Mouse (Mus musculus) granulocyte monocyte progenitor cell, adult 5-6 weeks (primary cell): ENCODE measurements around the gene Rgs8. TPM values are rescaled to one million over a fixed set of nuclear protein-coding genes. Genes with fewer than 3 reads are reported as not detected.

ENCODE experiments used
- ATAC-seq: replicated peaks from 2 replicates; pipeline ENCODE4 v1.8.0; 2016; ENCODE audit warnings: mild to moderate bottlenecking, moderate TSS enrichment, inconsistent platforms; ENCODE audit not compliant: poor library complexity, severe bottlenecking
- total RNA-seq, 2 experiments: library from RNA; stranded (forward) in 1 of 2; stranded (reverse) in 1 of 2; fragments of 200-712, 200-1000 nt in 1 of 2; fragments of >200 nt in 1 of 2; fragmentation: Nextera tagmentation in 1 of 2; gene quantifications; 2 replicates each; pipeline ENCODE4 v1.2.3; 2014 to 2017

Rgs8 gene
- total RNA-seq, 2 experiments from 2014 or later = 0.34 to 1.3 TPM

DNA sequence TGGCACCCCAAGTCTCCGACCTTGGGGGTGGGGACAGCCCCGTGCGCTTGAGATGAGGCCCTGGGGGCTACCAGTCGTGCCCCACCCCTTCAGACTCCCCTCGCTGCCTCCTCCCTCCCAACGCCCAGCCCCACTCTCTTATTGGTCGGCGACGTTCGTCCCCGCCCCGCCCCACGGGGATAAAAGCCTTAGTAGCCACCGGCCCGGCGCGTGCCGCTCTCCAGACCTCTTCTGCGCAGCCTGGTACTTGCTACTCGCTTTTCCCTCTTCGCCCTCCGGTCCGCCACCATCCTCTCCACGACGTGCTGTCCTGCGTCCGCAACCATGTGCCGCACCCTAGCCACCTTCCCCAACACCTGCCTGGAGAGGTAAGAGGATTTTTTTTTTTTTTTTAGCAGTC lies 87.3 kb downstream of the Rgs8 start, which contains the start of gene Rgs16:
Gene Rgs16, plus strand, starts transcription at position 205 of the 400 bp plus-strand sequence.
- peak; percentile 78 for ATAC-seq

DNA sequence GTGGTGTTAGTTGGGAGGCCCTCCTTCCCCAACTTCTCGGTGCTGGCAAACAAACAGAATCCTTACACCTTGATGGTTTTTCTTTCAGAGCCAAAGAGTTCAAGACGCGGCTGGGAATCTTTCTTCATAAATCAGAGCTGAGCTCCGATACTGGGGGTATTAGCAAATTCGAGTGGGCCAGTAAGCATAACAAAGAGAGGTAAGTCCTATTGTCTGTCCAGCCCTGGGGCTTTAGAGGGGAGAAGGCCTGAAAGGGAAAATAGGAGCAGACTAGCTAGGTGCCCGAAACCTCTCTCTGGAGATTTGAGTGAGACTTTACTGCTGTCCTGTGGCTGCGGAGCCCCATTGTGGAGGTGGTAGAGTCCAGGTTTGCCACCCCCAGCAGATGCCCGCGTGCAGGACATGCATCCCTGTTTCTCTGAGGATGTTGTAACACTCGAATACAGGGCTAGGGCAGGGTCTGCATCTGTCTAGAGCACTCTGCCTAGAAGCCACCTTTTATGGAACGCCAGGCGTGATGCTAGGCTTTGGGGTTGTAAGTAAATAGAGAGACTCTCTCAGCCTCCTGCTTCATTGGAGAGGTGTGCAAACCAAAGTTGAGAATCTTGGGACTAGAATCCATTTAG lies 88.1 kb downstream of the Rgs8 start:
- ATAC-seq = no peak

DNA sequence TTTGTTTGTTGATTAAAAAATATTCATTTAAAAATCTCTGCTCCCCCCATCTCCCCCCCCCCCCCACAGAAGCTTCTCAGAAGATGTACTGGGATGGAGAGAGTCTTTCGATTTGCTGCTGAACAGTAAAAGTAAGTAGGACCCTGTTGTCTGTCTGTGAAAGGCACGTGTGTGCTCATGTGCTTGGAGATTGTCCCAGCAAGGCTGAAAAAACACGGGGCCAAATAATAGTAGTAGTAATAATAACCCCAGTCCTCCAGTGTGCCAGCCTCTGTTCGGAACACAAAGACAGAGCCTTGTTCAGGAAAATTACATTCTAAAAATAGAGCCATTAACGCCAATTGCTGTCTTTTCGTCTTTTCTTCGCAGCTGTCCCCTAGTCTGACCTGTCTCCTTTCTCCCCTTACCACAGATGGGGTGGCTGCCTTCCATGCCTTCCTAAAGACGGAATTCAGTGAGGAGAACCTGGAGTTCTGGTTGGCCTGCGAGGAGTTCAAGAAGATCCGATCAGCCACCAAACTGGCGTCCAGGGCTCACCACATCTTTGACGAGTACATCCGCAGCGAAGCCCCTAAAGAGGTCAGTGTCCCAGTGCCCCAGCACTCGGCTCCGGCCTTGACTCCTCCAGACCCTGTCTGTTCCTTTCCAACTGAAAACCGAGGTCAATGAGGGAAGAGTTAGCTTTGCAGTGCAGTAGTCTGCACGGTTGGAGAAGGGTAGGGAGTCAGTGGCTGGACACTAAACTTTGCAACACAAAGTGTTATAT lies 88.9 kb downstream of the Rgs8 start:
- ATAC-seq = no peak

DNA sequence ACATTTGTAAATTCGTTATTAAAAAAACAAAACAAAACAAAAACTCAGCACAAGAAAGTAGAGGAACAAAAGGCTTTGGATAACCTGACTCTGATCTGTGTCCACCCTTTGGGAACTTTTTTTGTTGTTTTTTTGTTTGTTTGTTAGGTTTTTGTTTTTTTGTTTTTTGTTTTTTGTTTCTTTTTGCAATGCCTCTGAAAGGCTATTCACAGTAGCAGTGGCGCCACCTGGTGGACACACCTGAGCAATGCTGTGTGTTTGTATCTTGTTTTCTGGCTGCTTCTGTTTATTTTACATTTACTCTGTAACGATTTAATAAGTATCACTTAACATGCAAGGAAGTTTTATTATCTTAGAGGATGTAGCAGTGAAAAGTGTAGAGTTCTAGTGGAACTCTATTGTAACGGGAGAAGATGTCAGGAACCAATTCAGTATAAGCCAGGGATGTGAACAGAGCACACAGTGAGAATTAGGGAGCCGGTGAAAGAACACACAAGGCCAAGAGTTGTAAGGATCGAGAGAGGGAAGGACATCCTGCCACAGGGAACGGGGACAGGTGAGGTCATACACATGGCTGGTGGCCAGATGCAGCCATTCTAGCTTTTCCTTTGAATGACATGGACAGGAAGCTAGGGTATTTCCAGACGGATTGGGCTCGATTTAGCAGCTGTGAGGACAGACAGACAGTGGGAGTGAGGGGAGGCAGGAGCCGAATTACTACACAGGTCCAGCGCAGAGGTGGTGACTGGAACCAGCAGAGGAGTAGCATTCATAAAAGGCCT lies 89.7 kb downstream of the Rgs8 start:
- no peak for ATAC-seq

DNA sequence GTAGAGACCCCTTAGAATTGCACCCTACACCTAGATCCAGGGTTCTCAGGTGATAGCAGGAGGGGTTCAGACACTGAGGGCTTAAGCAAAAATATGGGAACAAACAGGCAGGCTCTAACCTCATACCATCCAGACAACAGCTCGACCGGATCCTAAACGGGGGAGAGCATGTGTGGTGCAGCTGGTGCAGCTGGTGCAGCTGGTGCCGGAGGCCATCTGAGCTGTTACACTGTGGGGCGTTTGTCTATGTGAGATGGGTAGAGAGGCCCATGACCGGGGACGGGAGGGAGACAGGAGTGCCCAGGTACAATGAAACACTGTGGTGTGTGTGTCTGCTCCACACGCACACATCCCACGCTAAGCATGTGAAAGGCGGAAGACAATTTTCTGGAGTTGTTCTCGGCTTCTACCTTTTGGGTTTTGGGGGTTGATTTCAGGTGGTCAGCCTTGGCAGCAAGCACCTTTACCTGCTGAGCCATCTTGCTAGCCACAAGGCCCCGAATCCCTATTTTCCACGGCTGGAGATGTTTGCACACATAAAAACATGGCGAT lies 93.4 kb downstream of the Rgs8 start:
- no peak for ATAC-seq

DNA sequence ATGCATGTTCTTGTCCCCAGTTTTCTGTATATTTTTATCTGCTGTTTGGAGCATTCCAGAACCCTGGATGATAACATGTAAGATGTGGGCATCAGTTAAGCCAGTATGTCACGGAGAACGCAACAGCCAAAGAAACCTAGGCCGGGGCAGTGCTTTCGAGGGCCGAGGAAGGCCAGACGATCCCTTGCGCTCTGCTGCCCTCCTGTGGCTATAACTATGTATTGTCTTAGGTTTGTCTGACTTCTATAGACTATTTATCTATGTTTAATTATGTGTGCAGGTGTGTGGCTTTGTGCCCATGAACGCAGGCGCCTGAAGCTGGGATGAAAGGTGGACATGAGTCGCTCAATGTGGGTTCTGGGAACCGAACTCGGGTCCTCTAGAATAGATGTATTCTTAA lies 93.9 kb downstream of the Rgs8 start:
- peak; percentile 43 for ATAC-seq

DNA sequence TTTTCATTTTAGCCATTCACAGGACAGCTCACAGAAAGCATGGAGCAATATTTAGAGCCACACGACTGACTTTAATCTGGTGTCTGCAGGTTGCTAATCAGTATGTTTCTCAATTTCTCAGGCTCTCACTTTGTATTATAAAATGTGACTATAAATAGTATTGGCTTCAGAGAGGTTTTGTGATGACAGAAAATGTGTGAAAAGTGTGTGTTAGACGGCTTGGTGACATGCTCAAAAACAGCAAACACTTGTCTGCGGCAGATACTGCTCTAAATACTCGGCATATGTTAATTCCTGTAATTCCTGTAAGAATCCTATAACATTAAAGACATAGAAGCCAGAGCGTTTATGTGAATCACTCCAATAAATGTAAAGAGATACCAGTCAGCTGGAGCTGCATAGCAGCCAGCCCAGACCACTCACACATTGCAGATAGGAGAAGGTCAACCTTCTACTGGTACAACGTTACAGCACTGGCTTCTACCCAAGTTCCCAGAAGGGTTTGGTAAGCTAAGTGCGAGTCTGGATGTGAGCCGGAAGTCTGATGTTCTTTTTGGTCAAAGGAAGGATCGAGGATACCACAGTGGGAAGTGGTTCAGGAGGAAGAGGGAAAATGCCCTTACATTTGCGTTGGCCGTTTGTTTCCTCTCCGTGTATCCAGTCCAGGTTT lies 95.2 kb downstream of the Rgs8 start:
- 0 out of 2 replicates have a peak, but pooled peaks have one; percentile 2 for ATAC-seq

DNA sequence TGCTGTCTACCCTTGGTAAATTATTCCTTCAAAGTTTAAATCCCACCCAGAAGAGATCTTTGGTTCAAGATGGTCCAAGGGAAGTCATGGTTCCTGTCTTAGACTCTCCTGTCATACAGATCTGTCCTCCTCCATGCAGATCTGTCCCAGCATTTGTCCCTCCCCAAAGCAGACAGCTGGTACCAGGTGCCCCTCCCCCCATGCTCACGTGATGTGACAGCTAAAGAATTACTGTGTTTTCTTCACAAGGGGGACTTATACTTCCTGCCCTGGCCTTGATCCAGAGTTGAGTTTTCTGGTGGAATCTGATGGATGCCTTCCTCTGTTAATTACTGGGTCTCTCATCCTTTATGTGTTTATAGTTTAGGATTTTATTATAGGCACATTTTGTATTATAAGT lies 95.7 kb downstream of the Rgs8 start:
- ATAC-seq = 0 out of 2 replicates have a peak, but pooled peaks have one; percentile 4

DNA sequence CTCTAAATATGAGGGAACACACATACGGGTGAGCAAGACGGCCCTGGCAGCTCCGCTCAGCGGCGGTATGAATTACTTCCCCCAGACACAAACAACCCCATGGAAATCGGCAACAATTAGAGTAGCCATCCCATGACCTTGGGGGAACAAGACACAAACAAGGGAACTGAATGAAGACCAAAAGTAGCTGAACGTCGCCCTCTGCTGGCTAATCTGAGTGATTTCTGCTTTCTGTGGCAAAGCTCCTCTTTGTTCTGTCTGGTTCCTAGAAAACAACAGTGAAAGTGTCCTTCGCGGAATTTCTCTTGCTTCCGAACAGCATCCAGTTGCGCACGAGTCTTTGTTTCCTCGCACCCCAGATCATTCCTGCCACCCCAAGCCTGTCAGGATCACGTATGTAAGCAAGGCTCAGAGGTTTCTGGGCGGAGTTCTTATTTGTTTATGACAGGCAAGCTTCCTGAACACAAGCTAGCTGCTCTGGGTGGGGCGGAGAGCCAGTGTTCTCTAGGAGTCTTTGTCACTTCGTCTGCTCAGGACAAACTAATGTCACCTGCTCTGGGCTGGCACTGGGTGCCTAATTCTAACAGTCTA lies 96.5 kb downstream of the Rgs8 start, which contains the start of gene Rnasel:
Gene Rnasel, plus strand, starts transcription at position 216 of the 591 bp plus-strand sequence.
- ATAC-seq = peak; percentile 49

Other genes with a start within 250 kb of the Rgs8 start
- gene Shcbp1l, start 227.9 kb upstream of the Rgs8 start, total RNA-seq (2014; fragmentation: Nextera tagmentation) = 1.2 and 3.9 TPM in 2 replicates
- gene Shcbp1l, start 227.9 kb upstream of the Rgs8 start, total RNA-seq (2017) = 0.36 and 0.99 TPM in 2 replicates
- 176 and 196 TPM in 2 replicates for gene Dhx9, start 165.4 kb upstream of the Rgs8 start, total RNA-seq (2014; fragmentation: Nextera tagmentation)
- 132 and 142 TPM in 2 replicates for gene Dhx9, start 165.4 kb upstream of the Rgs8 start, total RNA-seq (2017)
- 20.9 and 29.3 TPM in 2 replicates for gene Npl, start 103.0 kb upstream of the Rgs8 start, total RNA-seq (2014; fragmentation: Nextera tagmentation)
- gene Npl, start 103.0 kb upstream of the Rgs8 start, total RNA-seq (2017) = 13.4 and 19.9 TPM in 2 replicates
- not detected in 2 replicates for gene Rgs16, start 87.3 kb downstream of the Rgs8 start, total RNA-seq (2014; fragmentation: Nextera tagmentation)
- 0.17 TPM in 1 of 2 replicates, not detected in the other for gene Rgs16, start 87.3 kb downstream of the Rgs8 start, total RNA-seq (2017)
- gene Rnasel, start 96.4 kb downstream of the Rgs8 start, total RNA-seq (2014; fragmentation: Nextera tagmentation) = 35.9 and 55.9 TPM in 2 replicates
- 52.3 and 72.8 TPM in 2 replicates for gene Rnasel, start 96.4 kb downstream of the Rgs8 start, total RNA-seq (2017)
- gene Rgsl1, start 191.1 kb downstream of the Rgs8 start, total RNA-seq (2014; fragmentation: Nextera tagmentation) = not detected in 2 replicates
- gene Rgsl1, start 191.1 kb downstream of the Rgs8 start, total RNA-seq (2017) = not detected in 2 replicates
- not detected in 2 replicates for gene Teddm1b, start 221.3 kb downstream of the Rgs8 start, total RNA-seq (2014; fragmentation: Nextera tagmentation)
- not detected in 2 replicates for gene Teddm1b, start 221.3 kb downstream of the Rgs8 start, total RNA-seq (2017)
- gene Teddm1a, start 238.7 kb downstream of the Rgs8 start, total RNA-seq (2014; fragmentation: Nextera tagmentation) = not detected in 2 replicates
- gene Teddm1a, start 238.7 kb downstream of the Rgs8 start, total RNA-seq (2017) = not detected in 2 replicates
- gene Glul, start 246.9 kb downstream of the Rgs8 start, total RNA-seq (2014; fragmentation: Nextera tagmentation) = 60.4 and 67.3 TPM in 2 replicates
- 50.7 and 59.0 TPM in 2 replicates for gene Glul, start 246.9 kb downstream of the Rgs8 start, total RNA-seq (2017)
- gene Teddm2, start 247.2 kb downstream of the Rgs8 start, total RNA-seq (2014; fragmentation: Nextera tagmentation) = 0.11 TPM in 1 of 2 replicates, not detected in the other
- gene Teddm2, start 247.2 kb downstream of the Rgs8 start, total RNA-seq (2017) = not detected in 2 replicates